Mouse (Mus musculus): ENCODE data around the gene Chtop. TPM values are rescaled to one million over a fixed set of nuclear protein-coding genes. Genes with fewer than 3 reads are reported as not detected.

Gene Chtop
- polyA plus RNA-seq, 1 experiment from 2014 or later = 197 TPM

GRCm38 (mm10) chr3:90526580-90526979, 17.3 kb upstream of the Chtop start, which contains the start of gene S100a14:
TSS of gene S100a14 (plus strand) at chr3:90526856.
- H3K27ac ChIP-seq = no peak within 1 kb of the TSS
- H3K27me3 ChIP-seq = 0 out of 2 replicates have a peak, but pooled peaks cover 3% of the 10 kb centered on the region
- H3K9me3 ChIP-seq = no peaks in the 10 kb centered on the region
- WGBS = 81% methylated on average over 5 of the region's 5 CpGs
- H3K9ac ChIP-seq = no peak within 1 kb of the TSS
- H3K4me1 ChIP-seq (replicated peaks) = no peaks in the 10 kb centered on the region
- no peaks in the 10 kb centered on the region for H3K36me3 ChIP-seq
- ATAC-seq (ENCODE audit: low FRiP score) = no peak
- H3K4me3 ChIP-seq = no peak within 1 kb of the TSS
- H3K4me2 ChIP-seq = no peak within 1 kb of the TSS

- Histone ChIP-seq H3K9ac (no peak overlapping the region), H3K27ac (no peak overlapping the region), H3K4me2 (no peak overlapping the region), H3K4me3 (no peak overlapping the region), H3K36me3 (no peaks in the 10 kb centered on the region), H3K27me3 (0 out of 2 replicates have a peak, but pooled peaks cover 3% of the 10 kb centered on the region), H3K4me1 (replicated peaks) (no peaks in the 10 kb centered on the region), H3K9me3 (no peaks in the 10 kb centered on the region)
- 92% methylated on average over 2 of the region's 2 CpGs for WGBS
- ATAC-seq (ENCODE audit: low FRiP score) = no peak
Measured at GRCm38 (mm10) chr3:90526076-90526475, 16.8 kb upstream of the Chtop start.

GRCm38 (mm10) chr3:90525421-90525820, 16.1 kb upstream of the Chtop start:
- 62% methylated on average over 4 of the region's 4 CpGs for WGBS

GRCm38 (mm10) chr3:90517711-90518110, 8.4 kb upstream of the Chtop start:
- H3K4me3 ChIP-seq = no peak overlapping the region
- no peak overlapping the region for H3K9ac ChIP-seq
- H3K4me1 ChIP-seq (replicated peaks) = peaks cover 20% of the 10 kb centered on the region
- no peaks in the 10 kb centered on the region for H3K9me3 ChIP-seq
- 89% methylated on average over 4 of the region's 4 CpGs for WGBS
- no peaks in the 10 kb centered on the region for H3K36me3 ChIP-seq
- H3K4me2 ChIP-seq = no peak overlapping the region
- H3K27me3 ChIP-seq = peaks cover 36% of the 10 kb centered on the region
- H3K27ac ChIP-seq = no peak overlapping the region
- ATAC-seq (ENCODE audit: low FRiP score) = no peak

More at GRCm38 (mm10) chr3:90525421-90525820, 16.1 kb upstream of the Chtop start:
- Histone ChIP-seq H3K27ac (no peak overlapping the region), H3K4me2 (no peak overlapping the region), H3K4me3 (no peak overlapping the region), H3K36me3 (no peaks in the 10 kb centered on the region), H3K9me3 (no peaks in the 10 kb centered on the region), H3K9ac (no peak overlapping the region), H3K4me1 (replicated peaks) (no peaks in the 10 kb centered on the region), H3K27me3 (0 out of 2 replicates have a peak, but pooled peaks cover 3% of the 10 kb centered on the region)
- ATAC-seq (ENCODE audit: low FRiP score) = no peak

GRCm38 (mm10) chr3:90515789-90516188, 6.5 kb upstream of the Chtop start:
- no peak for ATAC-seq (ENCODE audit: low FRiP score)
- no peak overlapping the region for H3K4me2 ChIP-seq
- WGBS = 89% methylated on average over 4 of the region's 4 CpGs

GRCm38 (mm10) chr3:90515242-90515641, 5.9 kb upstream of the Chtop start:
- ATAC-seq (ENCODE audit: low FRiP score) = no peak

More at GRCm38 (mm10) chr3:90515789-90516188, 6.5 kb upstream of the Chtop start:
- Histone ChIP-seq H3K9ac (no peak overlapping the region), H3K4me3 (no peak overlapping the region), H3K27ac (no peak overlapping the region), H3K4me1 (replicated peaks) (peaks cover 20% of the 10 kb centered on the region), H3K27me3 (peaks cover 47% of the 10 kb centered on the region), H3K36me3 (no peaks in the 10 kb centered on the region), H3K9me3 (no peaks in the 10 kb centered on the region)

GRCm38 (mm10) chr3:90514691-90515090, 5.4 kb upstream of the Chtop start:
- WGBS = under 1% methylated on average over 10 of the region's 10 CpGs
- no peak for ATAC-seq (ENCODE audit: low FRiP score)
- H3K36me3 ChIP-seq = no peaks in the 10 kb centered on the region
- peak overlapping the region; percentile 59 for H3K4me2 ChIP-seq
- peak overlapping the region; percentile 43 for H3K9ac ChIP-seq
- peak overlapping the region; percentile 34 for H3K4me3 ChIP-seq
- no peaks in the 10 kb centered on the region for H3K9me3 ChIP-seq
- no peak overlapping the region for H3K27ac ChIP-seq
- H3K27me3 ChIP-seq = peaks cover 48% of the 10 kb centered on the region
- H3K4me1 ChIP-seq (replicated peaks) = peaks cover 20% of the 10 kb centered on the region

More at GRCm38 (mm10) chr3:90515242-90515641, 5.9 kb upstream of the Chtop start:
- H3K4me2 ChIP-seq = peak overlapping the region; percentile 59
- peaks cover 48% of the 10 kb centered on the region for H3K27me3 ChIP-seq
- peak overlapping the region; percentile 34; the same call in 1 of the 2 replicates for H3K4me3 ChIP-seq
- H3K9ac ChIP-seq = peak overlapping the region; percentile 43; the same call in 1 of the 2 replicates
- H3K4me1 ChIP-seq (replicated peaks) = peaks cover 20% of the 10 kb centered on the region
- H3K36me3 ChIP-seq = no peaks in the 10 kb centered on the region
- no peak overlapping the region for H3K27ac ChIP-seq
- no peaks in the 10 kb centered on the region for H3K9me3 ChIP-seq
- 60% methylated on average over 1 of the region's 1 CpGs for WGBS

- Histone ChIP-seq H3K36me3 (no peaks in the 10 kb centered on the region), H3K9ac (peak within 1 kb of the TSS; percentile 43), H3K27ac (no peak within 1 kb of the TSS), H3K4me2 (peak within 1 kb of the TSS; percentile 59), H3K4me1 (replicated peaks) (peaks cover 20% of the 10 kb centered on the region), H3K4me3 (peak within 1 kb of the TSS; percentile 34), H3K9me3 (no peaks in the 10 kb centered on the region), H3K27me3 (peaks cover 48% of the 10 kb centered on the region)
- ATAC-seq (ENCODE audit: low FRiP score) = no peak
- WGBS = 4% methylated on average over 25 of the region's 25 CpGs
Measured at GRCm38 (mm10) chr3:90513796-90514590, 4.7 kb upstream of the Chtop start, which contains the start of the genes S100a1 and S100a13. TSS of gene S100a1 (minus strand) at chr3:90514392. TSS of gene S100a13 (plus strand) at chr3:90514435.

- Histone ChIP-seq H3K27me3 (peaks cover 48% of the 10 kb centered on the region), H3K9me3 (no peaks in the 10 kb centered on the region), H3K36me3 (no peaks in the 10 kb centered on the region), H3K27ac (no peak overlapping the region), H3K4me3 (no peak overlapping the region), H3K9ac (no peak overlapping the region), H3K4me1 (replicated peaks) (peaks cover 22% of the 10 kb centered on the region), H3K4me2 (peak overlapping the region; percentile 59; the same call in 1 of the 2 replicates)
- WGBS = 80% methylated on average over 9 of the region's 9 CpGs
- ATAC-seq (ENCODE audit: low FRiP score) = no peak
Measured at GRCm38 (mm10) chr3:90512948-90513642, 3.8 kb upstream of the Chtop start.

GRCm38 (mm10) chr3:90512276-90512675, 3.0 kb upstream of the Chtop start:
- H3K27ac ChIP-seq = no peak overlapping the region
- peaks cover 30% of the 10 kb centered on the region for H3K4me1 ChIP-seq (replicated peaks)
- H3K9ac ChIP-seq = no peak overlapping the region
- no peak overlapping the region for H3K4me3 ChIP-seq
- WGBS = 94% methylated on average over 5 of the region's 5 CpGs
- peaks cover 48% of the 10 kb centered on the region for H3K27me3 ChIP-seq
- no peak overlapping the region for H3K4me2 ChIP-seq
- peaks cover 2% of the 10 kb centered on the region for H3K36me3 ChIP-seq
- no peak for ATAC-seq (ENCODE audit: low FRiP score)
- no peaks in the 10 kb centered on the region for H3K9me3 ChIP-seq

- H3K4me3 ChIP-seq = peak overlapping the region; percentile 93
- H3K4me2 ChIP-seq = peak overlapping the region; percentile 53
- H3K4me1 ChIP-seq (replicated peaks) = peaks cover 33% of the 10 kb centered on the region
- ATAC-seq (ENCODE audit: low FRiP score) = peak; percentile 26
- H3K27ac ChIP-seq = peak overlapping the region; percentile 59; the same call in 1 of the 2 replicates
- H3K36me3 ChIP-seq = peaks cover 27% of the 10 kb centered on the region
- 15% methylated on average over 2 of the region's 2 CpGs for WGBS
- H3K27me3 ChIP-seq = peaks cover 34% of the 10 kb centered on the region
- H3K9ac ChIP-seq = no peak overlapping the region
- no peaks in the 10 kb centered on the region for H3K9me3 ChIP-seq
Measured at GRCm38 (mm10) chr3:90509747-90510123, 437 bp upstream of the Chtop start.

- no peaks in the 10 kb centered on the region for H3K9me3 ChIP-seq
- peaks cover 23% of the 10 kb centered on the region for H3K4me1 ChIP-seq (replicated peaks)
- H3K27me3 ChIP-seq = peaks cover 21% of the 10 kb centered on the region
- ATAC-seq (ENCODE audit: low FRiP score) = no peak; the same call in 1 of the 2 replicates
- peaks cover 40% of the 10 kb centered on the region for H3K36me3 ChIP-seq
- peak overlapping the region; percentile 93 for H3K4me3 ChIP-seq
- peak overlapping the region; percentile 98 for H3K27ac ChIP-seq
- WGBS = 2% methylated on average over 20 of the region's 20 CpGs
- peak overlapping the region; percentile 84 for H3K4me2 ChIP-seq
- H3K9ac ChIP-seq = peak overlapping the region; percentile 98
Measured at GRCm38 (mm10) chr3:90508287-90508949, 880 bp downstream of the Chtop start.

Measured in hindbrain, embryonic 13.5 days (tissue).